Mouse (Mus musculus) liver, adult 2 months (tissue): ENCODE data around the gene Sertad1.

Experiments used
- CTCF ChIP-seq: fragments of 200-500 bp; IDR thresholded peaks from 2 replicates; pipeline ENCODE4 v1.5.1; 2011; ENCODE audit warnings: low read depth, low read length, control low read depth
- POLR2A ChIP-seq: fragments of 200-500 bp; IDR thresholded peaks from 2 replicates; pipeline ENCODE4 v1.6.1; 2011; ENCODE audit warnings: low read length, control low read depth; ENCODE audit not compliant: insufficient read depth; ENCODE audit errors: extremely low read depth

DNA sequence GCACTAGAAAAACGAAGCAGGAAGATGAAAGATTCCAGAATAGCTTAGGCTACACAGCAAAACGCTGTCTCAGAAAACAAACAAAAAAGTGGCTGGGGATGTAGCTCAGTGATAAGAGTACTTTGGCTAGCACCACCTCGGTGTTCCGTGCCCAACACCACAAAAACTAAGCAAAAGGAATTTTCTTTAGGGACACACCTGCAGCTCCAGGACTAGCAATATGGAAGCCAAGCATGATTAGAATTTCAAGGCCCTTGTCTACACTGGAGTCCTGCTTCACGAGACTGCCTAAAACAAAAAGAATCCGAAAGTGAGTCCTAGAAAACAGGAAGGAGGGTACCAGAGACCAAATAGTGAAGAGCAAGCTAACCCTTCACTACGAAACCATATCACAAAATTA lies 14.1 kb upstream of the Sertad1 start:
- TF ChIP-seq CTCF: no peak
- no peak for TF ChIP-seq POLR2A
